Mouse (Mus musculus) megakaryocyte, embryonic 14.5 days (primary cell): Measurements from ENCODE around the gene Gstk1. TPM values are rescaled to one million over a fixed set of nuclear protein-coding genes. Genes with fewer than 3 reads are reported as not detected.

Experiments
- H3K27me3 ChIP-seq: replicated peaks from 2 replicates; pipeline ENCODE3; 2012; ENCODE audit warnings: inconsistent platforms
- H3K36me3 ChIP-seq: replicated peaks from 2 replicates; pipeline ENCODE3; 2012; ENCODE audit warnings: low read length, inconsistent platforms, mixed read lengths
- H3K4me1 ChIP-seq: 2 replicates; pipeline ENCODE4 v1.6.1; 2012; ENCODE audit warnings: inconsistent platforms
- H3K4me3 ChIP-seq: replicated peaks from 2 replicates; pipeline ENCODE3; 2012; ENCODE audit warnings: moderate library complexity, mild to moderate bottlenecking, inconsistent platforms
- H3K9me3 ChIP-seq: 2 replicates; pipeline ENCODE4 v1.6.1; 2012; ENCODE audit warnings: inconsistent platforms
- FLI1 ChIP-seq: IDR thresholded peaks from 2 replicates; pipeline ENCODE4 v1.6.1; 2012; ENCODE audit warnings: low read length, inconsistent platforms, mixed read lengths
- GATA1 ChIP-seq: IDR thresholded peaks from 3 replicates; pipeline ENCODE4 v1.6.1; 2012; ENCODE audit warnings: mixed read lengths, low read length, inconsistent platforms, borderline replicate concordance
- polyA plus RNA-seq: library from polyadenylated mRNA; stranded (reverse); fragments of >175 nt; gene quantifications from 2 replicates; pipeline ENCODE4 v1.2.3, GENCODE M21; 2012; ENCODE audit warnings: low replicate concordance; ENCODE audit not compliant: insufficient read depth

Gstk1 gene
- polyA plus RNA-seq, 1 experiment, result 0.46 TPM

GRCm38 (mm10) chr6:42237276-42237805 lies 8.4 kb upstream of the Gstk1 start:
- TF ChIP-seq FLI1 (no peak), GATA1 (no peak)
- H3K27me3 ChIP-seq, result peaks cover 3% of the 10 kb centered on the region
- H3K36me3 ChIP-seq, result no peaks in the 10 kb centered on the region
- no peaks in the 10 kb centered on the region for H3K9me3 ChIP-seq
- H3K4me3 ChIP-seq, result no peak overlapping the region
- no peaks in the 10 kb centered on the region for H3K4me1 ChIP-seq

- H3K27me3 ChIP-seq, result no peaks in the 10 kb centered on the region
- H3K4me3 ChIP-seq, result no peak overlapping the region
Measured at GRCm38 (mm10) chr6:42241311-42242045, 4.3 kb upstream of the Gstk1 start.

GRCm38 (mm10) chr6:42247173-42247572 lies 1.4 kb downstream of the Gstk1 start:
- Histone ChIP-seq H3K27me3 (peaks cover 6% of the 10 kb centered on the region), H3K9me3 (no peaks in the 10 kb centered on the region), H3K36me3 (no peaks in the 10 kb centered on the region), H3K4me1 (peaks cover 31% of the 10 kb centered on the region), H3K4me3 (peak overlapping the region; percentile 59)
- TF ChIP-seq GATA1, result no peak
- TF ChIP-seq FLI1, result no peak

More at GRCm38 (mm10) chr6:42241311-42242045, 4.3 kb upstream of the Gstk1 start:
- Histone ChIP-seq H3K4me1 (peaks cover 10% of the 10 kb centered on the region), H3K9me3 (no peaks in the 10 kb centered on the region), H3K36me3 (no peaks in the 10 kb centered on the region)
- no peak for TF ChIP-seq FLI1
- no peak for TF ChIP-seq GATA1

- Histone ChIP-seq H3K36me3 (no peaks in the 10 kb centered on the region), H3K4me3 (no peak overlapping the region), H3K4me1 (peaks cover 31% of the 10 kb centered on the region), H3K27me3 (peaks cover 7% of the 10 kb centered on the region), H3K9me3 (no peaks in the 10 kb centered on the region)
- no peak for TF ChIP-seq GATA1
- TF ChIP-seq FLI1, result no peak
Measured at GRCm38 (mm10) chr6:42247981-42248380, 2.2 kb downstream of the Gstk1 start.

GRCm38 (mm10) chr6:42251791-42252190 lies 6.1 kb downstream of the Gstk1 start:
- TF ChIP-seq GATA1 (no peak), FLI1 (no peak)
- Histone ChIP-seq H3K4me1 (peaks cover 17% of the 10 kb centered on the region), H3K9me3 (no peaks in the 10 kb centered on the region), H3K27me3 (peaks cover 7% of the 10 kb centered on the region), H3K4me3 (no peak overlapping the region), H3K36me3 (no peaks in the 10 kb centered on the region)

GRCm38 (mm10) chr6:42253103-42253502 lies 7.4 kb downstream of the Gstk1 start:
- no peak for TF ChIP-seq FLI1
- TF ChIP-seq GATA1, result no peak
- Histone ChIP-seq H3K4me1 (peaks cover 12% of the 10 kb centered on the region), H3K9me3 (no peaks in the 10 kb centered on the region), H3K27me3 (peaks cover 7% of the 10 kb centered on the region), H3K4me3 (no peak overlapping the region), H3K36me3 (no peaks in the 10 kb centered on the region)

- H3K4me3 ChIP-seq, result peak overlapping the region; percentile 62
- H3K9me3 ChIP-seq, result no peaks in the 10 kb centered on the region
- H3K36me3 ChIP-seq, result no peaks in the 10 kb centered on the region
- no peak for TF ChIP-seq GATA1
- TF ChIP-seq FLI1, result no peak
- H3K27me3 ChIP-seq, result peaks cover 2% of the 10 kb centered on the region
- peaks cover 12% of the 10 kb centered on the region for H3K4me1 ChIP-seq
Measured at GRCm38 (mm10) chr6:42257303-42257863, 11.6 kb downstream of the Gstk1 start.

- Histone ChIP-seq H3K4me3 (no peak overlapping the region), H3K27me3 (peaks cover 2% of the 10 kb centered on the region), H3K36me3 (no peaks in the 10 kb centered on the region), H3K9me3 (no peaks in the 10 kb centered on the region), H3K4me1 (peaks cover 25% of the 10 kb centered on the region)
- TF ChIP-seq GATA1 (no peak), FLI1 (no peak)
Measured at GRCm38 (mm10) chr6:42260430-42260829, 14.7 kb downstream of the Gstk1 start.

- Histone ChIP-seq H3K36me3 (no peaks in the 10 kb centered on the region), H3K4me3 (no peak within 1 kb of the TSS), H3K27me3 (peaks cover 2% of the 10 kb centered on the region), H3K9me3 (no peaks in the 10 kb centered on the region), H3K4me1 (peaks cover 34% of the 10 kb centered on the region)
- TF ChIP-seq GATA1 (no peak), FLI1 (no peak)
Measured at GRCm38 (mm10) chr6:42261524-42262170, 15.9 kb downstream of the Gstk1 start, which contains the start of gene Tmem139. Gene Tmem139, plus strand, starts transcription at chr6:42261970.
